Mouse (Mus musculus) embryonic facial prominence, embryonic 15.5 days (tissue): Measurements from ENCODE around the gene Ankrd33. TPM values are rescaled to one million over a fixed set of nuclear protein-coding genes. Genes with fewer than 3 reads are reported as not detected.

ENCODE experiments used
- ATAC-seq: fragments of 200-750 bp; cut with Nextera tagmentation; 2 replicates; pipeline ENCODE4 v1.8.0; 2017; ENCODE audit warnings: low read depth, moderate TSS enrichment; ENCODE audit not compliant: insufficient number of reproducible peaks, low FRiP score, low TSS enrichment
- H3K27ac ChIP-seq: fragments of 300-500 bp; sonication (generic); replicated peaks from 2 replicates; pipeline ENCODE4 v1.5.1; 2015; ENCODE audit warnings: mild to moderate bottlenecking, inconsistent platforms
- H3K27me3 ChIP-seq: fragments of 300-500 bp; sonication (generic); 2 replicates; pipeline ENCODE4 v1.6.1; 2015; ENCODE audit warnings: inconsistent platforms
- H3K36me3 ChIP-seq: fragments of 300-500 bp; sonication (generic); 2 replicates; pipeline ENCODE4 v1.6.1; 2015; ENCODE audit warnings: mild to moderate bottlenecking, inconsistent platforms
- H3K4me1 ChIP-seq: fragments of 300-500 bp; sonication (generic); 2 replicates; pipeline ENCODE4 v1.6.1; 2015; ENCODE audit warnings: inconsistent platforms
- H3K4me2 ChIP-seq: fragments of 300-500 bp; sonication (generic); replicated peaks from 2 replicates; pipeline ENCODE4 v1.6.1; 2015; ENCODE audit warnings: mild to moderate bottlenecking, inconsistent platforms
- H3K4me3 ChIP-seq: fragments of 300-500 bp; sonication (generic); replicated peaks from 2 replicates; pipeline ENCODE4 v1.5.1; 2015; ENCODE audit warnings: mild to moderate bottlenecking, inconsistent platforms
- H3K9ac ChIP-seq: fragments of 300-500 bp; sonication (generic); 2 replicates; pipeline ENCODE4 v1.6.1; 2015; ENCODE audit warnings: inconsistent platforms
- H3K9me3 ChIP-seq: fragments of 300-500 bp; sonication (generic); replicated peaks from 2 replicates; pipeline ENCODE4 v1.6.1; 2016; ENCODE audit warnings: inconsistent platforms
- WGBS: fragments of 180-500 bp; shearing (Covaris S2); methylation state at CpG from one replicate; pipeline ENCODE4 v1.1.7; 2015; 5-methylcytosine and 5-hydroxymethylcytosine counted together
- polyA plus RNA-seq: library from polyadenylated mRNA; unstranded; fragments of >200 nt; fragmentation: Nextera tagmentation; extraction: Ambion mirVana; gene quantifications from 2 replicates; pipeline ENCODE4 v1.2.1, GENCODE M21; 2015

Ankrd33 gene
- polyA plus RNA-seq, 1 experiment from 2014 or later = not detected

DNA sequence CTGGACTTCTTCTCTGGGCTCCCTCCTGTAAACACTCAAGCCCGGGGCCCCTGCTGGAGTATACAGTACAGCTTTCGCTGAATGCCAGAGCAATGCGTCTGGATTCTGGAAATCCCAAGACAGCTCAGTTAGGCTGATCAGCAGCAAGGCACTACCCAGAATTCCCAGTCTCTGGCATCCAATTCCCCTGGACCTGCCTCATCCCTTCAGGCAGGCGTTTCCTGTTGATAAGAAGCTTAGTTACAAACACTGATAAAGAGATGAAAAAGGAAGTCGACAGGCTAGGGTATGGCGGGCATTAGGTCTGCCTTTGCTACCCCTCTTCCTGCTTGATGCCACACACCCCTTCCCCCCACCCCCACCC is 32.3 kb downstream of the Ankrd33 start:
- peaks cover 57% of the 10 kb centered on the region for H3K4me1 ChIP-seq
- H3K27ac ChIP-seq = no peak overlapping the region
- H3K4me3 ChIP-seq = no peak overlapping the region
- no peaks in the 10 kb centered on the region for H3K27me3 ChIP-seq
- H3K36me3 ChIP-seq = no peaks in the 10 kb centered on the region
- WGBS = 29% methylated on average over 6 of the region's 6 CpGs
- H3K9me3 ChIP-seq = no peaks in the 10 kb centered on the region
- no peak overlapping the region for H3K4me2 ChIP-seq
- no peak for ATAC-seq
- H3K9ac ChIP-seq = no peak overlapping the region

- Histone ChIP-seq H3K27ac (no peak overlapping the region), H3K27me3 (no peaks in the 10 kb centered on the region), H3K4me2 (no peak overlapping the region), H3K4me1 (peaks cover 50% of the 10 kb centered on the region), H3K9ac (no peak overlapping the region), H3K4me3 (no peak overlapping the region), H3K9me3 (no peaks in the 10 kb centered on the region), H3K36me3 (no peaks in the 10 kb centered on the region)
- ATAC-seq = no peak
- WGBS = 56% methylated on average over 6 of the region's 6 CpGs
These were observed 33.0 kb downstream of the Ankrd33 start for GRCm38 (mm10) chr15:101148604-101149003.

DNA sequence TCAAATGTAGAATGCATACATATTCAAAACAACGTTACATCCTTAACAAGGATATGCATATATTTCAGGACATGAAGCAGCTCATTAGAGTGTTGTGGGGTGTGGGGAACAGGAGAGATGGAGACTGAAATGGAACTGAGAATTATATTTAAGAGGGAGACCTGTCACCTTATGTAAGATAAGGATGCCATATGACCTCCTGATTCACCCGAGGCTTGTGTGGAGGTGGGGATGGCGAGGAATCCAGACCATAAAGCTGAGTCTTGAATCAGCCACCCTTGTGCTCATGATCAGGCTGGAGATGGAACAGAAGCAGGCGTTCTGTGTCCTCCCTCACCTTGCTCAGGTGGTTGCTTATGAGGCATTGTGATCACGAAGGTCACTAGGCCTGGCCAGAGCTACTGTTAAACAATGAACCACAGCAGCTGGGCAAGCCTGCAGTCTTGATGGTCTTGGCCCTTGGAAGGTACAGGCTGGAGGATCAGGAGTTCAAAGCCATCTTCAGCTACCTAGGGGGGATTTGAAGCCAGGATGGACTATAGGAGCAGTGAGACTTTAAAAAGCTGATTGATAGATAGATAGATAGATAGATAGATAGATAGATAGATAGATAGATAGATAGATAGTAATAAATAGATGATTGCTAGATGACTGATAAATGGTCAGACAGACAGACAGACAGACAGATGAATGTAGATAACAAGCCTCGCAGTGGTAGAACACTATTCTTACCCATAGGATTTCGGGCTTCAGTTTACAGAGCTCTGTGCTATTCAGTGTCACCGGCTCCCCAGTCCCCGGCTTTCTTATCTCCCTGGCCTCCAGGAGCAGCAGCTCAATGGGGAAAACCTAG is 36.1 kb downstream of the Ankrd33 start:
- H3K36me3 ChIP-seq = no peaks in the 10 kb centered on the region
- peaks cover 20% of the 10 kb centered on the region for H3K4me1 ChIP-seq
- no peak overlapping the region for H3K4me3 ChIP-seq
- H3K27ac ChIP-seq = no peak overlapping the region
- ATAC-seq = no peak
- no peaks in the 10 kb centered on the region for H3K27me3 ChIP-seq
- H3K9me3 ChIP-seq = no peaks in the 10 kb centered on the region
- H3K9ac ChIP-seq = no peak overlapping the region
- no peak overlapping the region for H3K4me2 ChIP-seq
- WGBS = 73% methylated on average over 9 of the region's 9 CpGs

GRCm38 (mm10) chr15:101154700-101155616 is 39.4 kb downstream of the Ankrd33 start:
- Histone ChIP-seq H3K9ac (no peak overlapping the region), H3K9me3 (no peaks in the 10 kb centered on the region; the same call in 1 of the 2 replicates), H3K27me3 (no peaks in the 10 kb centered on the region), H3K4me3 (no peak overlapping the region), H3K4me1 (no peaks in the 10 kb centered on the region), H3K4me2 (no peak overlapping the region), H3K27ac (no peak overlapping the region), H3K36me3 (no peaks in the 10 kb centered on the region)
- 72% methylated on average over 7 of the region's 7 CpGs for WGBS
- ATAC-seq = no peak

GRCm38 (mm10) chr15:101160128-101160527 is 44.6 kb downstream of the Ankrd33 start:
- WGBS = 26% methylated on average over 1 of the region's 1 CpGs
- H3K4me2 ChIP-seq = no peak overlapping the region
- no peak for ATAC-seq
- no peaks in the 10 kb centered on the region for H3K36me3 ChIP-seq
- H3K27ac ChIP-seq = no peak overlapping the region
- H3K9ac ChIP-seq = no peak overlapping the region
- no peak overlapping the region for H3K4me3 ChIP-seq
- H3K27me3 ChIP-seq = no peaks in the 10 kb centered on the region
- peaks cover 42% of the 10 kb centered on the region for H3K4me1 ChIP-seq
- H3K9me3 ChIP-seq = no peaks in the 10 kb centered on the region; the same call in 1 of the 2 replicates

DNA sequence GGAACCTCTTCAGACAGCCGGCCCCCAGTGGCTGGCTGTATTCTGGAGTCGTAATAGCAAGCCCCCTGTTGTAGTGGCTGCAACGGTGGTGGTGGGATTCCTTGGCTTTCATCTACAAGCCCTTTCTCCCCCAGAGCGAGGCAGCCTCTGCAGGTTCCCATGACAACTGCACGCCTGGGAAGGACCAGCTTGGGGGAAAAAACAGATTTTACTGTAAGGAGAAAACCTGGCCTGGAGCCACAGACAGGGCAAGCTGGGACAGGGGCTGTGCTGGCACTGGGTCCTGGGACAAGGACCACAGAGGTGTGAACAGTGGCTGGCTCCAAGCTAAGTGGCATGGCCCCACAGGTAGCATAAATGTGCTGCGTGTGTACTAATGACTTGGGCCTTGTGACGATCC is 45.0 kb downstream of the Ankrd33 start:
- Histone ChIP-seq H3K4me2 (no peak overlapping the region), H3K9me3 (no peaks in the 10 kb centered on the region; the same call in 1 of the 2 replicates), H3K4me3 (no peak overlapping the region), H3K9ac (no peak overlapping the region), H3K27ac (peak overlapping the region; percentile 73), H3K4me1 (peaks cover 45% of the 10 kb centered on the region), H3K27me3 (no peaks in the 10 kb centered on the region), H3K36me3 (no peaks in the 10 kb centered on the region)
- 12% methylated on average over 7 of the region's 7 CpGs for WGBS
- ATAC-seq = no peak

- 70% methylated on average over 7 of the region's 7 CpGs for WGBS
- Histone ChIP-seq H3K9me3 (no peaks in the 10 kb centered on the region; the same call in 1 of the 2 replicates), H3K4me1 (peaks cover 49% of the 10 kb centered on the region), H3K27me3 (no peaks in the 10 kb centered on the region), H3K36me3 (no peaks in the 10 kb centered on the region), H3K4me3 (no peak overlapping the region), H3K4me2 (no peak overlapping the region), H3K27ac (peak overlapping the region; percentile 73), H3K9ac (no peak overlapping the region)
- peak; percentile 23; the same call in 1 of the 2 replicates for ATAC-seq
These were observed 46.0 kb downstream of the Ankrd33 start for GRCm38 (mm10) chr15:101161534-101161933.

DNA sequence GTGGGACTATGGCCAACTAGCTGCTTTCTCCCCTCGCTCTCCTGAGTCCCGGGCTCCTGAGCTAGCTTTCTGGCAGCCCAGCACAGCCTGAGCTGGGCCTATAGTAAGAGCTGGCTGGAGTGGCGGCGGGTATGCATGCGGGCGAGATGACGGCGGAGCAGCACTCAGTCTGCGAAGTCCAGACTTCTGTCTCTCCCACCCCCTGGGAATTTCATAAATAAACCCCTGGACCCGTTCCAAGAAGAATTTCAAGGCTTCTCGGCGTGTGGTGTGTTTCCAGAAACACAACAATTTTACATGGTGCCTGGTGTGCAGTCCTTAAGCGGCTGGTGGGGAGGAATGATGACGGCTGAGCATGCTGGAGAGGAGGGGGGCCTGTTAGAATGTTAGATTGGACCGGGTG is 47.5 kb downstream of the Ankrd33 start:
- ATAC-seq = peak; percentile 79
- no peak overlapping the region for H3K9ac ChIP-seq
- H3K27ac ChIP-seq = peak overlapping the region; percentile 79
- H3K9me3 ChIP-seq = no peaks in the 10 kb centered on the region
- H3K4me1 ChIP-seq = peaks cover 49% of the 10 kb centered on the region
- H3K27me3 ChIP-seq = no peaks in the 10 kb centered on the region
- peak overlapping the region; percentile 15 for H3K4me2 ChIP-seq
- no peaks in the 10 kb centered on the region for H3K36me3 ChIP-seq
- 6% methylated on average over 15 of the region's 15 CpGs for WGBS
- H3K4me3 ChIP-seq = no peak overlapping the region

DNA sequence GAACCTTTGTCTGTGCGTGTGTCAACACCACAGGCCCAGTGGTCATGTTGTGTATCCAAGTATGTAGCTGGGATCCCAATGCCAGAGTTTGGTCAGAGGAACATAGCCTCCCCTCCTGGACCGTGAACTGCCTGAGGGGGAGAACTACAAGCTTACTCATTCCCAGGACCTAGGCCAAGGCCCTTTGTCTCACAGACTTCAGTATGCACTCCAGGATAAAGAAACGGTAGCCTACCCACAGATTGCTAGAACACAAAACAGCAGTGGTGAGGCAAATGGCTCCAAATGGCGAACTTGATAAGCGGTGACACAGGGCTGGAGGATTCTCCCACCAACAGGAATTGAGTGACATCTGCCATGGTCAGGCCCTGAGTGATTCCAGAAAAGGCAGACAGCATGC is 48.3 kb downstream of the Ankrd33 start:
- Histone ChIP-seq H3K4me1 (peaks cover 49% of the 10 kb centered on the region), H3K4me2 (no peak overlapping the region), H3K27me3 (no peaks in the 10 kb centered on the region), H3K4me3 (no peak overlapping the region), H3K9me3 (no peaks in the 10 kb centered on the region), H3K27ac (peak overlapping the region; percentile 79), H3K9ac (no peak overlapping the region), H3K36me3 (no peaks in the 10 kb centered on the region)
- WGBS = 51% methylated on average over 5 of the region's 5 CpGs
- ATAC-seq = no peak

DNA sequence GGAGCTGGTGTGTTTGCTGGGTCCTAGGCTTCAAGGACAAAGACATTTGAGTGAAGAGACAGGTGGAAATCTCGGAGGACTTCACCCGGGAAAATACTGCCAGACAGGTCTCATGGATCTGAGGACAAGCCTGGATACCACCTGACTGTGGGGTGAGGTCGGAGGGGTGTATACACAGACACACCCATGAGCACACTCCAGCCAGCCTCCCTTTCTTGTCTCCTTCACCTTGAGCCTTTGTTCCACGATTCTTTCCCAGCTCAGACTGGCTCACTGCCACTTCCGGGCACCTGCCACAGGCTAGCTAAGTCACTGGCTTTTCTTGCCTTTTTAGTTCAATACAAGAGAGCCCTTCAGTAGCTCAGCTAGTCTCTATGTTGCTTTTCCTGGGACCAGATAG is 48.7 kb downstream of the Ankrd33 start:
- H3K4me1 ChIP-seq = peaks cover 49% of the 10 kb centered on the region

More for the DNA sequence above, 48.7 kb downstream of the Ankrd33 start:
- no peak overlapping the region for H3K4me3 ChIP-seq
- H3K9ac ChIP-seq = no peak overlapping the region
- 49% methylated on average over 5 of the region's 5 CpGs for WGBS
- no peaks in the 10 kb centered on the region for H3K27me3 ChIP-seq
- peak overlapping the region; percentile 79 for H3K27ac ChIP-seq
- H3K4me2 ChIP-seq = no peak overlapping the region
- H3K36me3 ChIP-seq = no peaks in the 10 kb centered on the region
- H3K9me3 ChIP-seq = no peaks in the 10 kb centered on the region
- 0 out of 2 replicates have a peak, but pooled peaks have one; percentile 31 for ATAC-seq
